Mouse (Mus musculus): ENCODE data around the gene Mss51.

Gene Mss51

DNA sequence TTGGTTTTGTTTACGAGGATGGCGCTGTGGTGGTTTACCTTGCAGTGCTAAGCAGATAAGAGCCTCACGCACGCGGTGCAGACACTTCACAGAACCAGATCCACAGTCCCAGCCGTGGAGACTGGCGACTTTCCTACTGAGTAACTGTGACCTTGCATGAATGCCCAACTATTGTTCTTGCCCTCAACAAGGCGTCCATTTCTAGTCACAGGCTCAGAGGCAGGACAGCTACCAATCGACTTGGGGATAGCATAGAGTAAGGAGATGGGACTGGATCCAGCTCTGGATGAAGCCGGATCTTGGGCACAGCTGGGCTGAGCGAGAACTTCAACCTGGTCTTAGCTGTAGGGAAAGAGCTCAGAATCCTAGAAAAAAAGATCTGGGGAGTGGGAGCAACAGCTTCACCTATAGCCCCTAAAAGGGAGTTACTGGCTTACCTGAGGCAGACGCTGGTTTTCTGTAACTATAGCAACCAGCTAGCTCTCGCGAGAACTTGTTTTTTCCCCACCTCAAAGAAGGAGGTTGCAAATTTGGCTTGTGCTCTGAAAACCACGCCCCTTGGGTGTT lies 44.9 kb downstream of the Mss51 start, which contains the start of gene Cfap70:
Cfap70 (minus strand) TSS at position 462 of the 567 bp plus-strand sequence.
- DNase-seq (ENCODE audit: low spot score in 2 of 2): peak; percentile 60 to 65

DNA sequence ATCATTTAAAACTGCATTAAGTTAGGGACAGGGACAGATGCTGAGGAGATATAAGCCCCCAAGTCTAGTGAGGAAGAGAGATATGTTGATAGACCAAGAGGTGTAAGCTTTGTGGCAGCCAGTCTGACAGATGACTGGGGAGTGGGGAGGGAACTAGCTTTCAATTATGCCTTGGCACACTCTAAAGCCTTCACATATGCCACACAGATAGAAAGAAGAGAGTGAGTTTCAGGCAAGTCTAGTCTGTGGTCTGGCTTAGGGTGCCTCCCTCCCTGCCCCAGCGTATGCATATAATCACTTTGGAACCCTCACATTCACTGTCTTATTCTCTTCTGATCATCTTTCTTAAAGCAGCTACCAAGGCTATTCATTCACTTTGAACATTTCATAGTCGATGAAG lies 45.4 kb downstream of the Mss51 start:
- no peak for DNase-seq (ENCODE audit: low spot score in 2 of 2)

DNA sequence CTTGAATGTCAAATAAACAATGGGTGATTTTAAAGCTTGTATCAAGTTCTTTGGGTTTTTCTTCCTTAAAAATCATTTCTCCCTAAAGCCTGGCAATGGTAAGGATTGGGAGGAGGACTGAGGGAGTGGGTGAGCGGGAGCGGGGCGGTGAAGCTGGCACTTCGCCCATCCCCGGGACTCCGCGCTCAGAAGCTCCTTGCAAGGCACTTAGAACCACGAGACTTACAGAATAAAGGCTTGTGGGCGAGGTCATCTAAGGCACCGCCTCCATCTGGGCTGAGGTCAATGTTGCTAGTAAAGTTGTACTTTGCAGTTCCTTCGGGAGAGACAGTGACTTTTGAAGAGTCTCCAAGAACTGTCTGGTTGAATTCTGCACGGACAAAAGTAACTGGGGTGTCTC lies 49.5 kb downstream of the Mss51 start:
- peak; percentile 36 to 40 for DNase-seq (ENCODE audit: low spot score in 2 of 2)

DNA sequence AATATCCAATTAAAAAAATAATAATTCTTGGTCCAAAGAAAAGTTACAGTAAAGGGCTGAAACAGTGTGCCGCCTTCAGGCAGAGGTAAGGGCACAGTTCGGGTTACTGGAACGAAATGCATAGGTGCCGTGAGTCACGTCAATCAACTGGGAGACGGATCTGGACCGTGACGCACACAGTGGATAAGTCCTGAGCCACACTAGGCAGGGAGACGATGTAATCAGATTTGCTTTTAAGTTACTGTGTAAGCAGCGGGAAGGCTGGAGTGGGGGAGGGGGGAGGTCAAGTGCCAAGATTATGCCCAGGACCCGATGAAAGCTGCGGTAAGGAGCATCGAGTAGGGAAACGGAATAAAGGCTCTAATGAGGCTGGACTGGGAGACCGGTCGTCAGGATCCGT lies 54.4 kb downstream of the Mss51 start:
- DNase-seq (ENCODE audit: low spot score in 2 of 2): no peak

DNA sequence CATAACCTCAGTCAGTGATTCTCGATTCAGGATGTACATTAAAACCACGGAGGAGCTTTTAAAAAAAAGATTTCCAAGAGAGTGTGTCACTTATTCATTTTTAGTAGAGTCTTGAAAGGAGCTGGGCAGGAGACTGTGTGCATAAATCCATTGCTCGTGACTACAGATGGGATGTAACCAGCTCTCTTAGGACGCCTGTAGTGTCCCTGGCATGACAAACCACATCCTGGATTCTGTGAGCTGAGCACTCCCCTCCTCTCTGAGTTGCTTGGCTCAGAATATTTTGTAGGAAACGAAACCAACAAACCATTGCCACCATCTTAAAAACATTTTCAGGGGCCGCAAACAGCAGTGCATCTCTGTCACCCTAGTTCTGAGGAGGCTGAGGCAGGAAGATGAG lies 59.7 kb downstream of the Mss51 start:
- DNase-seq (ENCODE audit: low spot score in 2 of 2): no peak

Data from right cerebral cortex, adult 2 months (tissue).